21 mouse cellular contexts compared by ENCODE assay signal in the genomic region with DNA sequence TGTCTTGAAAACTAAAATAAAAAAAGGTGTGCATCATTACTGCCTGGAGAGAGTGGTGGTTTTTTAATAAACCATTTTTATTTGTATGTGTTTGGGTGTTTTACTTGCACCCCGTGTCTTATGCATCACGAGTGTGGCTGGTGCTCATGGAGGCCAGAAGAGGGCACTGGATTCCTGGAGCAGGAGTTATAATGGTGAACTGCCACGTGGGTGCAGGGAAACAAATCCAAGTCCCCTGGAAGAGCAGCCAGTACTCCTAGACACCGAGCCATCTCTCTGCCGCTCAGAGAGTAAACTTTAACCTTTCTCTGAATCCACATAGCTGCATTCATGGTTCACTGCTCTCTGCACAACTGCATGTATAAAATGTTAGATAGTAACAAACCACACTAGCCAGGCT.
A peak's percentile ranks its signal among the peaks of the same experiment; 100 is the strongest.
DNase-seq lines count a peak whose midpoint lies in the region; ATAC-seq and TF ChIP-seq lines count a peak whose summit lies in the region.
"Had no signal": no experiment of that assay in that cellular context is flagged by ENCODE, and none has a peak within 500 bp of the region (broad histone marks: within the 10 kb centered on the region; RNA-seq: fewer than 3 reads in every experiment).

No protein-coding gene starts in this region.

- H3K9me3 ChIP-seq in forebrain, postnatal 0 days (ENCODE audit: low read length): no peaks in the 10 kb centered on the region
- no peaks in the 10 kb centered on the region for H3K9me3 ChIP-seq in forebrain, embryonic 11.5 days (ENCODE audit: control insufficient read depth, low read length)
- H3K9me3 ChIP-seq in ES-Bruce4 (replicated peaks; ENCODE audit: control insufficient read depth, insufficient read depth, low read length, poor library complexity, severe bottlenecking): no peaks in the 10 kb centered on the region
- H3K9me3 ChIP-seq: embryonic facial prominence, embryonic 15.5 days; forebrain, embryonic 15.5 days; hindbrain, embryonic 10.5 days had no signal

- H3K27me3 ChIP-seq in forebrain, postnatal 0 days (ENCODE audit: insufficient read depth, low read length): no peaks in the 10 kb centered on the region
- no peaks in the 10 kb centered on the region for H3K27me3 ChIP-seq in forebrain, embryonic 11.5 days (ENCODE audit: control insufficient read depth, insufficient read depth, low read length)
- no peaks in the 10 kb centered on the region for H3K27me3 ChIP-seq in ES-Bruce4 (ENCODE audit: control insufficient read depth, insufficient read depth, low read length, poor library complexity, severe bottlenecking)
- H3K27me3 ChIP-seq: embryonic facial prominence, embryonic 15.5 days; forebrain, embryonic 15.5 days had no signal

- no peak overlapping the region for H3K27ac ChIP-seq in forebrain, postnatal 0 days (ENCODE audit: low read depth, low read length)
- H3K27ac ChIP-seq in forebrain, embryonic 11.5 days (ENCODE audit: low read depth, low read length): no peak overlapping the region
- no peak overlapping the region; the same call in 1 of the 2 replicates for H3K27ac ChIP-seq in left cerebral cortex, adult 2 months
- no peak overlapping the region for H3K27ac ChIP-seq in ES-Bruce4 (ENCODE audit: insufficient read depth, low read length)
- H3K27ac ChIP-seq: embryonic facial prominence, embryonic 15.5 days; forebrain, embryonic 15.5 days; hindbrain, embryonic 10.5 days; hindbrain, postnatal 0 days had no signal

- H3K4me3 ChIP-seq in forebrain, postnatal 0 days (ENCODE audit: low read depth, low read length): no peak overlapping the region
- H3K4me3 ChIP-seq in forebrain, embryonic 11.5 days (ENCODE audit: low read depth, low read length): no peak overlapping the region
- H3K4me3 ChIP-seq in left cerebral cortex, adult 2 months: no peak overlapping the region
- H3K4me3 ChIP-seq in ES-Bruce4 (ENCODE audit: low read depth, low read length): no peak overlapping the region
- H3K4me3 ChIP-seq in lung, adult 2 months (replicated peaks; ENCODE audit: extremely low read depth, low read depth, low read length): no peak overlapping the region
- H3K4me3 ChIP-seq: embryonic facial prominence, embryonic 15.5 days; forebrain, embryonic 15.5 days; heart, embryonic 12.5 days; hindbrain, embryonic 10.5 days had no signal

- no peak overlapping the region for H3K9ac ChIP-seq in forebrain, postnatal 0 days
- H3K9ac ChIP-seq in forebrain, embryonic 11.5 days (ENCODE audit: low read length): no peak overlapping the region
- H3K9ac ChIP-seq in ES-Bruce4 (ENCODE audit: low read depth, poor library complexity, severe bottlenecking): no peak overlapping the region
- H3K9ac ChIP-seq: embryonic facial prominence, embryonic 15.5 days; forebrain, embryonic 15.5 days; heart, embryonic 12.5 days had no signal

- H3K36me3 ChIP-seq in forebrain, postnatal 0 days (ENCODE audit: insufficient read depth): no peaks in the 10 kb centered on the region
- no peaks in the 10 kb centered on the region for H3K36me3 ChIP-seq in forebrain, embryonic 11.5 days (ENCODE audit: control insufficient read depth, insufficient read depth, low read length)
- H3K36me3 ChIP-seq in ES-Bruce4 (ENCODE audit: control insufficient read depth, insufficient read depth, low read length, poor library complexity, severe bottlenecking): no peaks in the 10 kb centered on the region
- H3K36me3 ChIP-seq: embryonic facial prominence, embryonic 15.5 days; forebrain, embryonic 15.5 days; heart, embryonic 12.5 days; hindbrain, embryonic 10.5 days had no signal

- no peak for ATAC-seq in forebrain, postnatal 0 days
- no peak for ATAC-seq in forebrain, embryonic 11.5 days (replicated peaks; ENCODE audit: low FRiP score)
- ATAC-seq in megakaryocyte, adult 5-6 weeks (ENCODE audit: poor library complexity, severe bottlenecking): no peak
- ATAC-seq: forebrain, embryonic 15.5 days; hindbrain, postnatal 0 days; midbrain, embryonic 16.5 days had no signal

- H3K4me2 ChIP-seq in forebrain, postnatal 0 days (ENCODE audit: low read depth): no peak overlapping the region
- H3K4me2 ChIP-seq in forebrain, embryonic 11.5 days (ENCODE audit: low read depth, low read length, severe bottlenecking): no peak overlapping the region
- H3K4me2 ChIP-seq: embryonic facial prominence, embryonic 15.5 days; forebrain, embryonic 15.5 days; heart, embryonic 12.5 days; liver, embryonic 11.5 days had no signal

- 65% methylated on average over 5 of the region's 5 CpGs for WGBS in forebrain, postnatal 0 days
- WGBS in forebrain, embryonic 11.5 days: 73% methylated on average over 5 of the region's 5 CpGs
- WGBS in lung, adult 2 months: 65% methylated on average over 5 of the region's 5 CpGs

- no peaks in the 10 kb centered on the region for H3K4me1 ChIP-seq in forebrain, postnatal 0 days (ENCODE audit: insufficient read depth)
- H3K4me1 ChIP-seq in forebrain, embryonic 11.5 days (replicated peaks; ENCODE audit: control insufficient read depth, insufficient read depth, low read length): no peaks in the 10 kb centered on the region
- H3K4me1 ChIP-seq in ES-Bruce4 (ENCODE audit: control insufficient read depth, insufficient read depth, low read length): no peaks in the 10 kb centered on the region
- no peaks in the 10 kb centered on the region for H3K4me1 ChIP-seq in lung, adult 2 months (ENCODE audit: control insufficient read depth, insufficient read depth, low read length)
- H3K4me1 ChIP-seq: forebrain, embryonic 15.5 days; heart, embryonic 12.5 days had no signal

- intact Hi-C loops in left cerebral cortex, adult 2 months (cut with DNase I): no loop called here
- intact Hi-C loops in left cerebral cortex, postnatal 4 days (cut with DNase I): no loop called here

- peak; percentile 15; the same call in 1 of the 2 replicates for TF ChIP-seq CTCF in forebrain, postnatal 0 days (IDR thresholded peaks at IDR 0.05; ENCODE audit: low read depth)
- peak; percentile 28 for TF ChIP-seq CTCF in left cerebral cortex, adult 2 months (IDR thresholded peaks at IDR 0.05)
- TF ChIP-seq CTCF in ES-Bruce4 (IDR thresholded peaks at IDR 0.05; ENCODE audit: low read depth, low read length): peak; percentile 27
- no peak for TF ChIP-seq CTCF in lung, adult 2 months (IDR thresholded peaks at IDR 0.05; ENCODE audit: insufficient read depth, low read length)

- TF ChIP-seq EP300 in ES-Bruce4 (IDR thresholded peaks at IDR 0.05; ENCODE audit: insufficient read depth, low read depth, low read length): no peak

- TF ChIP-seq POLR2A in ES-Bruce4 (IDR thresholded peaks at IDR 0.05; ENCODE audit: insufficient read depth, low read length): no peak
- TF ChIP-seq POLR2A in lung, adult 2 months (IDR thresholded peaks at IDR 0.05; ENCODE audit: borderline replicate concordance, extremely low read depth, low read depth, low read length): no peak

- no peak for DNase-seq in forebrain, postnatal 0 days
- no peak for DNase-seq in forebrain, embryonic 11.5 days (ENCODE audit: low spot score)
- DNase-seq in left cerebral cortex, adult 2 months (ENCODE audit: extremely low spot score in 1 of 2, low spot score in 2 of 2): no peak
- DNase-seq in left cerebral cortex, postnatal 4 days: no peak
- peak; percentile 59 for DNase-seq in kidney, postnatal 14 days
- no peak for DNase-seq in lung, adult 2 months
- DNase-seq: adrenal gland, postnatal 25 days; cerebellum, adult 9-10 months; gastrocnemius, postnatal 14 days; heart, postnatal 10 days; lung, adult 18-20 months; thymus, adult 2 months had no signal
